Mouse (Mus musculus): ENCODE measurements around the gene Nsl1. TPM values are rescaled to one million over a fixed set of nuclear protein-coding genes. Genes with fewer than 3 reads are reported as not detected.
A peak's percentile ranks its signal among the peaks of the same experiment; 100 is the strongest.
"Not testable (repeated sequence)": the region's sequence is repeated elsewhere in the genome, so short reads cannot be mapped to it uniquely, and the experiment has no call there.

Gene Nsl1
- polyA plus RNA-seq, 1 experiment: 3.2 TPM

- no peaks in the 10 kb centered on the region for H3K9me3 ChIP-seq (ENCODE audit: control insufficient read depth, low read length)
- peaks cover 27% of the 10 kb centered on the region for H3K4me1 ChIP-seq (ENCODE audit: control insufficient read depth)
- no peaks in the 10 kb centered on the region for H3K27me3 ChIP-seq (ENCODE audit: control insufficient read depth)
- H3K36me3 ChIP-seq (ENCODE audit: control insufficient read depth): peaks cover 8% of the 10 kb centered on the region
- TF ChIP-seq GATA1 (IDR thresholded peaks at IDR 0.05; ENCODE audit: low read length) (no peak), TAL1 (IDR thresholded peaks at IDR 0.05; ENCODE audit: low read length) (no peak)
- H3K4me3 ChIP-seq (replicated peaks): peak within 1 kb of the TSS; percentile 91
Measured at GRCm38 (mm10) chr1:191026021-191026713, 36.6 kb upstream of the Nsl1 start, which contains the start of gene Flvcr1. Gene Flvcr1 (minus strand): TSS chr1:191026158.

GRCm38 (mm10) chr1:191030182-191030581 lies 32.6 kb upstream of the Nsl1 start:
- peaks cover 3% of the 10 kb centered on the region; the same call in 1 of the 2 replicates for H3K27me3 ChIP-seq (ENCODE audit: control insufficient read depth)
- H3K36me3 ChIP-seq (ENCODE audit: control insufficient read depth): no peaks in the 10 kb centered on the region
- TF ChIP-seq GATA1 (IDR thresholded peaks at IDR 0.05; ENCODE audit: low read length) (no peak), TAL1 (IDR thresholded peaks at IDR 0.05; ENCODE audit: low read length) (no peak)

GRCm38 (mm10) chr1:191030922-191031425 lies 31.8 kb upstream of the Nsl1 start:
- not testable (repeated sequence) for H3K36me3 ChIP-seq (ENCODE audit: control insufficient read depth); H3K4me3 ChIP-seq (replicated peaks); H3K27me3 ChIP-seq (ENCODE audit: control insufficient read depth)

More at GRCm38 (mm10) chr1:191030182-191030581, 32.6 kb upstream of the Nsl1 start:
- peaks cover 19% of the 10 kb centered on the region for H3K4me1 ChIP-seq (ENCODE audit: control insufficient read depth)
- no peaks in the 10 kb centered on the region for H3K9me3 ChIP-seq (ENCODE audit: control insufficient read depth, low read length)
- no peak overlapping the region for H3K4me3 ChIP-seq (replicated peaks)

GRCm38 (mm10) chr1:191035649-191036048 lies 27.2 kb upstream of the Nsl1 start:
- TF ChIP-seq GATA1 (IDR thresholded peaks at IDR 0.05; ENCODE audit: low read length) (no peak), TAL1 (IDR thresholded peaks at IDR 0.05; ENCODE audit: low read length) (no peak)
- Histone ChIP-seq H3K4me1 (ENCODE audit: control insufficient read depth) (no peaks in the 10 kb centered on the region), H3K36me3 (ENCODE audit: control insufficient read depth) (no peaks in the 10 kb centered on the region), H3K27me3 (ENCODE audit: control insufficient read depth) (peaks cover 7% of the 10 kb centered on the region; the same call in 1 of the 2 replicates), H3K9me3 (ENCODE audit: control insufficient read depth, low read length) (no peaks in the 10 kb centered on the region), H3K4me3 (replicated peaks) (no peak overlapping the region)

More at GRCm38 (mm10) chr1:191030922-191031425, 31.8 kb upstream of the Nsl1 start:
- H3K9me3 ChIP-seq (ENCODE audit: control insufficient read depth, low read length): not testable (repeated sequence)
- peaks cover 11% of the 10 kb centered on the region for H3K4me1 ChIP-seq (ENCODE audit: control insufficient read depth)

GRCm38 (mm10) chr1:191036554-191037334 lies 26.1 kb upstream of the Nsl1 start, which contains the start of gene Spata45:
Gene Spata45 (plus strand): TSS chr1:191036639.
- TF ChIP-seq TAL1 (IDR thresholded peaks at IDR 0.05; ENCODE audit: low read length): no peak
- no peak for TF ChIP-seq GATA1 (IDR thresholded peaks at IDR 0.05; ENCODE audit: low read length)
- peaks cover 7% of the 10 kb centered on the region; the same call in 1 of the 2 replicates for H3K27me3 ChIP-seq (ENCODE audit: control insufficient read depth)
- no peaks in the 10 kb centered on the region for H3K4me1 ChIP-seq (ENCODE audit: control insufficient read depth)
- H3K36me3 ChIP-seq (ENCODE audit: control insufficient read depth): no peaks in the 10 kb centered on the region
- H3K9me3 ChIP-seq (ENCODE audit: control insufficient read depth, low read length): no peaks in the 10 kb centered on the region
- H3K4me3 ChIP-seq (replicated peaks): no peak within 1 kb of the TSS

- peaks cover 7% of the 10 kb centered on the region; the same call in 1 of the 2 replicates for H3K27me3 ChIP-seq (ENCODE audit: control insufficient read depth)
- no peaks in the 10 kb centered on the region for H3K9me3 ChIP-seq (ENCODE audit: control insufficient read depth, low read length)
- TF ChIP-seq GATA1 (IDR thresholded peaks at IDR 0.05; ENCODE audit: low read length): no peak
- H3K4me1 ChIP-seq (ENCODE audit: control insufficient read depth): peaks cover 8% of the 10 kb centered on the region
- no peak overlapping the region for H3K4me3 ChIP-seq (replicated peaks)
- H3K36me3 ChIP-seq (ENCODE audit: control insufficient read depth): no peaks in the 10 kb centered on the region
Measured at GRCm38 (mm10) chr1:191037999-191038398, 24.8 kb upstream of the Nsl1 start.

GRCm38 (mm10) chr1:191041352-191041751 lies 21.5 kb upstream of the Nsl1 start:
- TF ChIP-seq GATA1 (IDR thresholded peaks at IDR 0.05; ENCODE audit: low read length): no peak
- no peak for TF ChIP-seq TAL1 (IDR thresholded peaks at IDR 0.05; ENCODE audit: low read length)
- no peaks in the 10 kb centered on the region for H3K9me3 ChIP-seq (ENCODE audit: control insufficient read depth, low read length)
- no peaks in the 10 kb centered on the region for H3K36me3 ChIP-seq (ENCODE audit: control insufficient read depth)

GRCm38 (mm10) chr1:191042106-191042505 lies 20.7 kb upstream of the Nsl1 start:
- peaks cover 11% of the 10 kb centered on the region for H3K4me1 ChIP-seq (ENCODE audit: control insufficient read depth)
- no peaks in the 10 kb centered on the region for H3K36me3 ChIP-seq (ENCODE audit: control insufficient read depth)
- no peak for TF ChIP-seq GATA1 (IDR thresholded peaks at IDR 0.05; ENCODE audit: low read length)
- TF ChIP-seq TAL1 (IDR thresholded peaks at IDR 0.05; ENCODE audit: low read length): no peak
- no peaks in the 10 kb centered on the region for H3K27me3 ChIP-seq (ENCODE audit: control insufficient read depth)
- no peak overlapping the region for H3K4me3 ChIP-seq (replicated peaks)
- no peaks in the 10 kb centered on the region for H3K9me3 ChIP-seq (ENCODE audit: control insufficient read depth, low read length)

More at GRCm38 (mm10) chr1:191041352-191041751, 21.5 kb upstream of the Nsl1 start:
- Histone ChIP-seq H3K4me3 (replicated peaks) (no peak overlapping the region), H3K4me1 (ENCODE audit: control insufficient read depth) (peaks cover 11% of the 10 kb centered on the region), H3K27me3 (ENCODE audit: control insufficient read depth) (peaks cover 2% of the 10 kb centered on the region; the same call in 1 of the 2 replicates)

- TF ChIP-seq TAL1 (IDR thresholded peaks at IDR 0.05; ENCODE audit: low read length) (no peak), GATA1 (IDR thresholded peaks at IDR 0.05; ENCODE audit: low read length) (no peak)
- Histone ChIP-seq H3K36me3 (ENCODE audit: control insufficient read depth) (no peaks in the 10 kb centered on the region), H3K4me3 (replicated peaks) (no peak overlapping the region)
Measured at GRCm38 (mm10) chr1:191042688-191043087, 20.1 kb upstream of the Nsl1 start.

More at GRCm38 (mm10) chr1:191042688-191043087, 20.1 kb upstream of the Nsl1 start:
- H3K27me3 ChIP-seq (ENCODE audit: control insufficient read depth): no peaks in the 10 kb centered on the region
- H3K4me1 ChIP-seq (ENCODE audit: control insufficient read depth): peaks cover 11% of the 10 kb centered on the region
- H3K9me3 ChIP-seq (ENCODE audit: control insufficient read depth, low read length): no peaks in the 10 kb centered on the region

Data from erythroblast, embryonic 14.5 days (primary cell).